Mouse (Mus musculus) neural tube, embryonic 12.5 days (tissue): Measurements from ENCODE around the gene Usb1. TPM values are rescaled to one million over a fixed set of nuclear protein-coding genes. Genes with fewer than 3 reads are reported as not detected.

Experiments
- ATAC-seq: fragments of 200-750 bp; cut with Nextera tagmentation; 2 replicates; pipeline ENCODE4 v1.8.0; 2017; ENCODE audit warnings: low read depth, mild to moderate bottlenecking, moderate TSS enrichment, moderate library complexity; ENCODE audit not compliant: low FRiP score
- H3K27ac ChIP-seq: fragments of 300-500 bp; sonication (generic); 2 replicates; pipeline ENCODE4 v1.5.1; 2016
- H3K27me3 ChIP-seq: fragments of 300-500 bp; sonication (generic); replicated peaks from 2 replicates; pipeline ENCODE4 v1.6.1; 2016; ENCODE audit warnings: mild to moderate bottlenecking
- H3K36me3 ChIP-seq: fragments of 300-500 bp; sonication (generic); 2 replicates; pipeline ENCODE4 v1.6.1; 2016; ENCODE audit warnings: mild to moderate bottlenecking
- H3K4me1 ChIP-seq: fragments of 300-500 bp; sonication (generic); 2 replicates; pipeline ENCODE4 v1.6.1; 2016
- H3K4me2 ChIP-seq: fragments of 300-500 bp; sonication (generic); replicated peaks from 2 replicates; pipeline ENCODE4 v1.6.1; 2016; ENCODE audit warnings: mild to moderate bottlenecking
- H3K4me3 ChIP-seq: fragments of 300-500 bp; sonication (generic); 2 replicates; pipeline ENCODE4 v1.5.1; 2016
- H3K9ac ChIP-seq: fragments of 300-500 bp; sonication (generic); 2 replicates; pipeline ENCODE4 v1.6.1; 2016; ENCODE audit warnings: mild to moderate bottlenecking
- H3K9me3 ChIP-seq: fragments of 300-500 bp; sonication (generic); 2 replicates; pipeline ENCODE4 v1.6.1; 2016; ENCODE audit warnings: mild to moderate bottlenecking
- WGBS: fragments of 180-500 bp; shearing (Covaris S2); methylation state at CpG from one replicate; pipeline ENCODE4 v1.1.7; 2016; 5-methylcytosine and 5-hydroxymethylcytosine counted together
- polyA plus RNA-seq: library from polyadenylated mRNA; unstranded; fragments of >200 nt; fragmentation: Nextera tagmentation; extraction: Ambion mirVana; gene quantifications from 2 replicates; pipeline ENCODE4 v1.2.1, GENCODE M21; 2016

The Usb1 gene
- 36.4 and 39.2 TPM in 2 replicates for polyA plus RNA-seq

GRCm38 (mm10) chr8:95331720-95332436 is at the start of gene Usb1, which contains the start of gene Zfp319:
Usb1 (plus strand) TSS chr8:95332284.
Zfp319 (minus strand) TSS chr8:95331950.
- Histone ChIP-seq H3K27me3 (no peaks in the 10 kb centered on the region), H3K36me3 (peaks cover 27% of the 10 kb centered on the region), H3K9me3 (no peaks in the 10 kb centered on the region), H3K4me1 (peaks cover 33% of the 10 kb centered on the region), H3K4me3 (peak within 1 kb of the TSS; percentile 85), H3K4me2 (peak within 1 kb of the TSS; percentile 89), H3K9ac (peak within 1 kb of the TSS; percentile 93), H3K27ac (peak within 1 kb of the TSS; percentile 97)
- ATAC-seq: peak; percentile 92
- WGBS: 1% methylated on average over 73 of the region's 80 CpGs

GRCm38 (mm10) chr8:95289066-95289650 is 42.9 kb upstream of the Usb1 start:
- no peak for ATAC-seq
- 78% methylated on average over 6 of the region's 6 CpGs for WGBS
- H3K4me3 ChIP-seq: no peak overlapping the region
- H3K4me2 ChIP-seq: no peak overlapping the region
- no peak overlapping the region for H3K27ac ChIP-seq
- H3K27me3 ChIP-seq: no peaks in the 10 kb centered on the region
- no peaks in the 10 kb centered on the region for H3K9me3 ChIP-seq
- no peak overlapping the region for H3K9ac ChIP-seq
- H3K36me3 ChIP-seq: no peaks in the 10 kb centered on the region
- no peaks in the 10 kb centered on the region for H3K4me1 ChIP-seq

GRCm38 (mm10) chr8:95293172-95293571 is 38.9 kb upstream of the Usb1 start:
- Histone ChIP-seq H3K4me1 (no peaks in the 10 kb centered on the region), H3K9ac (no peak overlapping the region), H3K27ac (no peak overlapping the region), H3K4me3 (no peak overlapping the region), H3K4me2 (no peak overlapping the region), H3K36me3 (no peaks in the 10 kb centered on the region), H3K27me3 (no peaks in the 10 kb centered on the region), H3K9me3 (no peaks in the 10 kb centered on the region)
- no peak for ATAC-seq
- 77% methylated on average over 11 of the region's 11 CpGs for WGBS

- Histone ChIP-seq H3K27me3 (no peaks in the 10 kb centered on the region), H3K4me1 (no peaks in the 10 kb centered on the region), H3K9me3 (no peaks in the 10 kb centered on the region), H3K4me2 (no peak overlapping the region), H3K4me3 (no peak overlapping the region), H3K27ac (no peak overlapping the region), H3K9ac (no peak overlapping the region), H3K36me3 (no peaks in the 10 kb centered on the region)
- no peak for ATAC-seq
- WGBS: 81% methylated on average over 7 of the region's 7 CpGs
These were observed 38.2 kb upstream of the Usb1 start for GRCm38 (mm10) chr8:95293891-95294290.

GRCm38 (mm10) chr8:95302410-95302809 is 29.7 kb upstream of the Usb1 start:
- 23% methylated on average over 5 of the region's 5 CpGs for WGBS
- H3K9ac ChIP-seq: no peak overlapping the region
- ATAC-seq: no peak

GRCm38 (mm10) chr8:95305526-95305925 is 26.6 kb upstream of the Usb1 start:
- Histone ChIP-seq H3K9ac (no peak overlapping the region), H3K36me3 (no peaks in the 10 kb centered on the region), H3K4me3 (no peak overlapping the region), H3K27me3 (no peaks in the 10 kb centered on the region), H3K27ac (no peak overlapping the region), H3K9me3 (no peaks in the 10 kb centered on the region), H3K4me2 (no peak overlapping the region), H3K4me1 (0 out of 2 replicates have a peak, but pooled peaks cover 3% of the 10 kb centered on the region)
- WGBS: 79% methylated on average over 4 of the region's 4 CpGs
- no peak for ATAC-seq

More at GRCm38 (mm10) chr8:95302410-95302809, 29.7 kb upstream of the Usb1 start:
- no peaks in the 10 kb centered on the region for H3K4me1 ChIP-seq
- H3K27ac ChIP-seq: no peak overlapping the region
- H3K4me3 ChIP-seq: no peak overlapping the region
- no peaks in the 10 kb centered on the region for H3K36me3 ChIP-seq
- no peaks in the 10 kb centered on the region for H3K27me3 ChIP-seq
- H3K4me2 ChIP-seq: no peak overlapping the region
- no peaks in the 10 kb centered on the region for H3K9me3 ChIP-seq

GRCm38 (mm10) chr8:95306431-95306830 is 25.7 kb upstream of the Usb1 start, which contains the start of gene Cngb1:
Cngb1 (minus strand) TSS chr8:95306585.
- H3K9ac ChIP-seq: no peak within 1 kb of the TSS
- H3K4me3 ChIP-seq: no peak within 1 kb of the TSS
- H3K36me3 ChIP-seq: no peaks in the 10 kb centered on the region
- H3K27me3 ChIP-seq: no peaks in the 10 kb centered on the region
- no peaks in the 10 kb centered on the region for H3K9me3 ChIP-seq
- WGBS: 56% methylated on average over 6 of the region's 6 CpGs
- no peak for ATAC-seq
- H3K4me2 ChIP-seq: no peak within 1 kb of the TSS
- H3K4me1 ChIP-seq: peaks cover 12% of the 10 kb centered on the region
- no peak within 1 kb of the TSS for H3K27ac ChIP-seq

GRCm38 (mm10) chr8:95310342-95310970 is 21.6 kb upstream of the Usb1 start, which contains the start of gene Tepp:
Tepp (plus strand) TSS chr8:95310566.
- WGBS: 35% methylated on average over 6 of the region's 6 CpGs
- no peaks in the 10 kb centered on the region for H3K27me3 ChIP-seq
- ATAC-seq: no peak
- H3K4me1 ChIP-seq: peaks cover 12% of the 10 kb centered on the region
- H3K9me3 ChIP-seq: no peaks in the 10 kb centered on the region
- no peak within 1 kb of the TSS for H3K4me3 ChIP-seq
- H3K4me2 ChIP-seq: no peak within 1 kb of the TSS
- no peaks in the 10 kb centered on the region for H3K36me3 ChIP-seq
- no peak within 1 kb of the TSS for H3K27ac ChIP-seq
- H3K9ac ChIP-seq: no peak within 1 kb of the TSS

GRCm38 (mm10) chr8:95312836-95313235 is 19.2 kb upstream of the Usb1 start:
- H3K4me2 ChIP-seq: no peak overlapping the region
- H3K9ac ChIP-seq: no peak overlapping the region
- H3K27me3 ChIP-seq: no peaks in the 10 kb centered on the region
- no peaks in the 10 kb centered on the region for H3K9me3 ChIP-seq
- ATAC-seq: no peak
- peaks cover 12% of the 10 kb centered on the region for H3K4me1 ChIP-seq
- 69% methylated on average over 18 of the region's 18 CpGs for WGBS
- H3K36me3 ChIP-seq: no peaks in the 10 kb centered on the region
- H3K4me3 ChIP-seq: no peak overlapping the region
- no peak overlapping the region for H3K27ac ChIP-seq

GRCm38 (mm10) chr8:95313857-95314256 is 18.2 kb upstream of the Usb1 start:
- H3K27me3 ChIP-seq: no peaks in the 10 kb centered on the region
- no peaks in the 10 kb centered on the region for H3K36me3 ChIP-seq
- H3K4me1 ChIP-seq: peaks cover 12% of the 10 kb centered on the region
- H3K9ac ChIP-seq: no peak overlapping the region
- H3K9me3 ChIP-seq: no peaks in the 10 kb centered on the region
- ATAC-seq: no peak
- H3K4me2 ChIP-seq: no peak overlapping the region
- no peak overlapping the region for H3K4me3 ChIP-seq
- WGBS: 87% methylated on average over 6 of the region's 6 CpGs
- H3K27ac ChIP-seq: no peak overlapping the region

- Histone ChIP-seq H3K27me3 (0 out of 2 replicates have a peak, but pooled peaks cover 4% of the 10 kb centered on the region), H3K4me3 (no peak overlapping the region), H3K4me1 (peaks cover 12% of the 10 kb centered on the region), H3K9me3 (no peaks in the 10 kb centered on the region), H3K4me2 (no peak overlapping the region), H3K27ac (no peak overlapping the region), H3K36me3 (no peaks in the 10 kb centered on the region), H3K9ac (no peak overlapping the region)
- no peak for ATAC-seq
- 91% methylated on average over 2 of the region's 2 CpGs for WGBS
These were observed 17.4 kb upstream of the Usb1 start for GRCm38 (mm10) chr8:95314707-95315106.

GRCm38 (mm10) chr8:95315350-95315749 is 16.7 kb upstream of the Usb1 start:
- H3K4me1 ChIP-seq: peaks cover 15% of the 10 kb centered on the region
- peaks cover 4% of the 10 kb centered on the region; the same call in 1 of the 2 replicates for H3K27me3 ChIP-seq
- no peak overlapping the region for H3K4me2 ChIP-seq
- WGBS: 97% methylated on average over 1 of the region's 1 CpGs
- H3K36me3 ChIP-seq: no peaks in the 10 kb centered on the region
- H3K9ac ChIP-seq: no peak overlapping the region
- no peak for ATAC-seq
- no peaks in the 10 kb centered on the region for H3K9me3 ChIP-seq
- no peak overlapping the region for H3K4me3 ChIP-seq
- no peak overlapping the region for H3K27ac ChIP-seq
